Comparison of ENCODE assay signal across 8 mouse cellular contexts in genomic region chr16:20537601-20538320, GRCm38 (mm10). TPM values are rescaled to one million over a fixed set of nuclear protein-coding genes. Genes with fewer than 3 reads are reported as not detected.
DNase-seq lines count a peak whose midpoint lies in the region; ATAC-seq and TF ChIP-seq lines count a peak whose summit lies in the region.

No protein-coding gene starts in this region.

- TF ChIP-seq CTCF in heart, postnatal 0 days (IDR thresholded peaks at IDR 0.05; ENCODE audit: low read depth): no peak

- peak overlapping the region; percentile 80 for H3K4me2 ChIP-seq in heart, postnatal 0 days (ENCODE audit: low read depth, low read length)

- peaks cover 70% of the 10 kb centered on the region for H3K36me3 ChIP-seq in erythroblast, embryonic 14.5 days (ENCODE audit: control insufficient read depth)
- peaks cover 34% of the 10 kb centered on the region for H3K36me3 ChIP-seq in ES-E14 (ENCODE audit: control insufficient read depth, insufficient read depth, low read length, poor library complexity, severe bottlenecking)
- H3K36me3 ChIP-seq in heart, postnatal 0 days (replicated peaks; ENCODE audit: control insufficient read depth, insufficient read depth, low read length): peaks cover 57% of the 10 kb centered on the region
- H3K36me3 ChIP-seq in megakaryocyte, embryonic 14.5 days (replicated peaks; ENCODE audit: low read length): peaks cover 71% of the 10 kb centered on the region

- no peak for DNase-seq in ES-E14 (ENCODE audit: low read depth, low spot score)
- DNase-seq in heart, postnatal 0 days (ENCODE audit: low spot score): no peak
- DNase-seq in natural killer cell, adult 2 months (ENCODE audit: low spot score in 2 of 2): no peak
- DNase-seq in T-cell, adult 2 months (ENCODE audit: low spot score): no peak

- peak overlapping the region; percentile 98 for H3K4me3 ChIP-seq in erythroblast, embryonic 14.5 days (replicated peaks)
- H3K4me3 ChIP-seq in ES-E14 (ENCODE audit: insufficient read depth in 1 of 2, low read depth in 1 of 2, low read length in 2 of 2, poor library complexity in 1 of 2, severe bottlenecking in 1 of 2): peak overlapping the region in 1 of 2 experiments; percentile 22; a peak in 2 of 4 replicates
- peak overlapping the region; percentile 96; the same call in 1 of the 2 replicates for H3K4me3 ChIP-seq in heart, postnatal 0 days (ENCODE audit: low read depth, low read length)
- peak overlapping the region; percentile 100 for H3K4me3 ChIP-seq in megakaryocyte, embryonic 14.5 days (replicated peaks)

- no peaks in the 10 kb centered on the region for H3K27me3 ChIP-seq in erythroblast, embryonic 14.5 days (ENCODE audit: control insufficient read depth)
- no peaks in the 10 kb centered on the region for H3K27me3 ChIP-seq in heart, postnatal 0 days (ENCODE audit: control insufficient read depth, insufficient read depth, low read length)
- H3K27me3 ChIP-seq in megakaryocyte, embryonic 14.5 days (replicated peaks): no peaks in the 10 kb centered on the region

- H3K9ac ChIP-seq in ES-E14 (ENCODE audit: insufficient read depth, low read depth, low read length, poor library complexity, severe bottlenecking): peak overlapping the region; percentile 39
- H3K9ac ChIP-seq in heart, postnatal 0 days (replicated peaks; ENCODE audit: low read depth, low read length): no peak overlapping the region

- H3K9me3 ChIP-seq in erythroblast, embryonic 14.5 days (ENCODE audit: control insufficient read depth, low read length): no peaks in the 10 kb centered on the region
- H3K9me3 ChIP-seq in ES-E14 (ENCODE audit: control insufficient read depth, insufficient read depth, low read depth, low read length): no peaks in the 10 kb centered on the region
- H3K9me3 ChIP-seq in heart, postnatal 0 days (replicated peaks; ENCODE audit: control insufficient read depth, low read length): no peaks in the 10 kb centered on the region
- no peaks in the 10 kb centered on the region for H3K9me3 ChIP-seq in megakaryocyte, embryonic 14.5 days

- TF ChIP-seq EP300 in heart, postnatal 0 days (IDR thresholded peaks at IDR 0.05; ENCODE audit: low read depth): no peak

- H3K27ac ChIP-seq in ES-E14 (ENCODE audit: insufficient read depth, low read depth, low read length, poor library complexity, severe bottlenecking): peak overlapping the region; percentile 59
- 0 out of 2 replicates have a peak overlapping the region, but pooled peaks have one; percentile 16 for H3K27ac ChIP-seq in heart, postnatal 0 days (ENCODE audit: low read depth)

- no peak for ATAC-seq in erythroblast, adult 5-6 weeks (replicated peaks; ENCODE audit: low FRiP score, poor library complexity, severe bottlenecking)
- no peak for ATAC-seq in heart, postnatal 0 days (ENCODE audit: insufficient read depth, low read depth)
- no peak for ATAC-seq in activated CD4-positive, CD25-positive, alpha-beta regulatory T cell, adult 4 months

- 32% methylated on average over 6 of the region's 6 CpGs for WGBS in heart, postnatal 0 days

- in situ Hi-C loops in ES-E14 (cut with MboI; ENCODE audit: low sequenced_read_pairs in 2 of 2, unreplicated experiment in 2 of 2): no loop called here

- H3K4me1 ChIP-seq in erythroblast, embryonic 14.5 days (ENCODE audit: control insufficient read depth): peaks cover 44% of the 10 kb centered on the region
- peaks cover 5 to 16% of the 10 kb centered on the region in 2 experiments; a peak in 3 of 4 replicates for H3K4me1 ChIP-seq in ES-E14 (ENCODE audit: control insufficient read depth in 2 of 2, insufficient read depth in 2 of 2, low read length in 2 of 2, poor library complexity in 1 of 2)
- H3K4me1 ChIP-seq in heart, postnatal 0 days (ENCODE audit: control insufficient read depth, insufficient read depth): peaks cover 21% of the 10 kb centered on the region
- peaks cover 64% of the 10 kb centered on the region for H3K4me1 ChIP-seq in megakaryocyte, embryonic 14.5 days

TF ChIP-seq in ES-E14, 5 proteins besides CTCF, POLR2A, EP300 and RAD21:
- TF ChIP-seq CHD2 (IDR thresholded peaks at IDR 0.05; ENCODE audit: low read depth, low read length) (no peak), HCFC1 (IDR thresholded peaks at IDR 0.05; ENCODE audit: borderline replicate concordance, insufficient read depth, low read length) (no peak), ZNF384 (IDR thresholded peaks at IDR 0.05; ENCODE audit: low read depth, low read length) (no peak), ZC3H11A (IDR thresholded peaks at IDR 0.05; ENCODE audit: borderline replicate concordance, low read depth, low read length) (no peak), MAFK (IDR thresholded peaks at IDR 0.05; ENCODE audit: insufficient read depth, low read depth, low read length) (peak; percentile 100)

RNA-seq across cellular contexts. Expression of gene Ap2m1, which starts 2.5 kb away (rescaled TPM):
- polyA plus RNA-seq in erythroblast, embryonic 14.5 days (2012): 16.9 TPM in 2 replicates
- 124 and 125 TPM in 2 replicates for total RNA-seq in erythroblast, adult 5-6 weeks (2015; ENCODE audit: low replicate concordance)
- 81.1 and 126 TPM in 2 replicates for total RNA-seq in erythroblast, adult 5-6 weeks (2017; ENCODE audit: low replicate concordance)
- 170 and 236 TPM in 2 replicates for total RNA-seq in ES-E14 (2012; rRNA removed)
- total RNA-seq in heart, postnatal 0 days (2014; rRNA removed; ENCODE audit: low replicate concordance): 327 and 429 TPM in 2 replicates
- polyA plus RNA-seq in heart, postnatal 0 days (2015; fragmentation: Nextera tagmentation; extraction: Ambion mirVana): 363 and 375 TPM in 2 replicates
- polyA plus RNA-seq in megakaryocyte, embryonic 14.5 days (2012; ENCODE audit: insufficient read depth, low replicate concordance): 49.0 and 228 TPM in 2 replicates
- 100 to 1,000 TPM; 467 to 550 TPM for polyA plus RNA-seq in activated CD4-positive, CD25-positive, alpha-beta regulatory T cell, adult 4 months (2017; shearing (Covaris generic))

RNA-seq across cellular contexts. Expression of gene Abcf3, which starts 10.6 kb away (rescaled TPM):
- polyA plus RNA-seq in erythroblast, embryonic 14.5 days (2012): 0.73 and 2.6 TPM in 2 replicates
- 8.2 and 11.0 TPM in 2 replicates for total RNA-seq in erythroblast, adult 5-6 weeks (2015; ENCODE audit: low replicate concordance)
- total RNA-seq in erythroblast, adult 5-6 weeks (2017; ENCODE audit: low replicate concordance): 8.9 and 24.7 TPM in 2 replicates
- 49.8 and 64.0 TPM in 2 replicates for total RNA-seq in ES-E14 (2012; rRNA removed)
- 47.1 and 76.5 TPM in 2 replicates for total RNA-seq in heart, postnatal 0 days (2014; rRNA removed; ENCODE audit: low replicate concordance)
- polyA plus RNA-seq in heart, postnatal 0 days (2015; fragmentation: Nextera tagmentation; extraction: Ambion mirVana): 42.2 and 44.3 TPM in 2 replicates
- polyA plus RNA-seq in megakaryocyte, embryonic 14.5 days (2012; ENCODE audit: insufficient read depth, low replicate concordance): 24.1 TPM in 1 of 2 replicates, not detected in the other
- 10 to 100 TPM; 49.5 to 57.2 TPM for polyA plus RNA-seq in activated CD4-positive, CD25-positive, alpha-beta regulatory T cell, adult 4 months (2017; shearing (Covaris generic))

RNA-seq across cellular contexts. Expression of gene Dvl3, which starts 21.0 kb away (rescaled TPM):
- 1.4 TPM in 2 replicates for polyA plus RNA-seq in erythroblast, embryonic 14.5 days (2012)
- 3.8 and 10.0 TPM in 2 replicates for total RNA-seq in erythroblast, adult 5-6 weeks (2015; ENCODE audit: low replicate concordance)
- 1.1 and 1.7 TPM in 2 replicates for total RNA-seq in erythroblast, adult 5-6 weeks (2017; ENCODE audit: low replicate concordance)
- total RNA-seq in ES-E14 (2012; rRNA removed): 10.6 and 10.8 TPM in 2 replicates
- 30.1 and 36.9 TPM in 2 replicates for total RNA-seq in heart, postnatal 0 days (2014; rRNA removed; ENCODE audit: low replicate concordance)
- polyA plus RNA-seq in heart, postnatal 0 days (2015; fragmentation: Nextera tagmentation; extraction: Ambion mirVana): 10.0 and 11.4 TPM in 2 replicates
- polyA plus RNA-seq in megakaryocyte, embryonic 14.5 days (2012; ENCODE audit: insufficient read depth, low replicate concordance): 21.1 and 45.9 TPM in 2 replicates
- polyA plus RNA-seq in activated CD4-positive, CD25-positive, alpha-beta regulatory T cell, adult 4 months (2017; shearing (Covaris generic)): 10 to 100 TPM; 13.2 to 13.7 TPM

RNA-seq across cellular contexts. Expression of gene Eif2b5, which starts 39.1 kb away (rescaled TPM):
- polyA plus RNA-seq in erythroblast, embryonic 14.5 days (2012): 0.70 and 0.73 TPM in 2 replicates
- 7.7 and 10.4 TPM in 2 replicates for total RNA-seq in erythroblast, adult 5-6 weeks (2015; ENCODE audit: low replicate concordance)
- total RNA-seq in erythroblast, adult 5-6 weeks (2017; ENCODE audit: low replicate concordance): 9.1 and 14.1 TPM in 2 replicates
- total RNA-seq in ES-E14 (2012; rRNA removed): 159 and 173 TPM in 2 replicates
- 67.6 and 86.3 TPM in 2 replicates for total RNA-seq in heart, postnatal 0 days (2014; rRNA removed; ENCODE audit: low replicate concordance)
- polyA plus RNA-seq in heart, postnatal 0 days (2015; fragmentation: Nextera tagmentation; extraction: Ambion mirVana): 60.0 and 60.2 TPM in 2 replicates
- polyA plus RNA-seq in megakaryocyte, embryonic 14.5 days (2012; ENCODE audit: insufficient read depth, low replicate concordance): 5.9 and 9.1 TPM in 2 replicates
- polyA plus RNA-seq in activated CD4-positive, CD25-positive, alpha-beta regulatory T cell, adult 4 months (2017; shearing (Covaris generic)): 10 to 100 TPM; 13.7 to 14.5 TPM

RNA-seq across cellular contexts. Expression of gene Vwa5b2, which starts 51.5 kb away (rescaled TPM):
- polyA plus RNA-seq in erythroblast, embryonic 14.5 days (2012): 0.06 and 0.10 TPM in 2 replicates
- not detected in 2 replicates for total RNA-seq in erythroblast, adult 5-6 weeks (2015; ENCODE audit: low replicate concordance)
- total RNA-seq in erythroblast, adult 5-6 weeks (2017; ENCODE audit: low replicate concordance): not detected in 2 replicates
- total RNA-seq in ES-E14 (2012; rRNA removed): 0.69 and 1.2 TPM in 2 replicates
- 0.46 TPM in 1 of 2 replicates, not detected in the other for total RNA-seq in heart, postnatal 0 days (2014; rRNA removed; ENCODE audit: low replicate concordance)
- polyA plus RNA-seq in heart, postnatal 0 days (2015; fragmentation: Nextera tagmentation; extraction: Ambion mirVana): 0.04 TPM in 1 of 2 replicates, not detected in the other
- polyA plus RNA-seq in megakaryocyte, embryonic 14.5 days (2012; ENCODE audit: insufficient read depth, low replicate concordance): not detected in 2 replicates
- polyA plus RNA-seq in activated CD4-positive, CD25-positive, alpha-beta regulatory T cell, adult 4 months (2017; shearing (Covaris generic)): under 1 TPM; 0.11 to 0.42 TPM
